Comparison of ENCODE assay signal across 8 mouse cellular contexts in the genomic region with DNA sequence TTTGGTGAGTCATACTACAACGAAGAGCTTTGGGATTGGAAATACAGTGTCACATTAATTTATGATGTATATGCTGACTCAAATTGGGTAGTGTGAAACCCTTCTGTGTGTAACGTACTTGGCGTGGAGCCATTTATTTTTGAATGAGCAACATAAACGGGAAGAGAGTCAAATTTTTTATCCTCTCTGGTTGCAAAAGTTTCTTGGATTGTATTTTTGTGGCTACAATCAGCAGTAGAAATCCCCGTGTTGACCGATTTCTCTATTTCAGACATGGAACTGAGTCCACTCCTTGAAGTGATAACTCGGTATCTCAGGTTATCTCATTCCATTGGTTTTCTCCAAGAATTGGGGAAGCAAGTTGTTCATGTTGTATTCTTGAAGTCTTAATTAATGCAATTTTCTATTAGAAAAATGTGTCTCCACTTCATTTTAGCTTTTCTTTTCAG. TPM values are rescaled to one million over a fixed set of nuclear protein-coding genes. Genes with fewer than 3 reads are reported as not detected.
DNase-seq lines count a peak whose midpoint lies in the region; ATAC-seq and TF ChIP-seq lines count a peak whose summit lies in the region.

No protein-coding gene starts in this region.

- in situ Hi-C loops in ES-E14 (cut with MboI; ENCODE audit: low sequenced_read_pairs in 2 of 2, unreplicated experiment in 2 of 2), result no loop called here

- no peaks in the 10 kb centered on the region for H3K9me3 ChIP-seq in ES-E14 (ENCODE audit: control insufficient read depth, insufficient read depth, low read depth, low read length)
- no peaks in the 10 kb centered on the region for H3K9me3 ChIP-seq in heart, postnatal 0 days (replicated peaks; ENCODE audit: control insufficient read depth, low read length)

- H3K27me3 ChIP-seq in heart, postnatal 0 days (ENCODE audit: control insufficient read depth, insufficient read depth, low read length), result no peaks in the 10 kb centered on the region

- no peak for ATAC-seq in heart, postnatal 0 days (ENCODE audit: insufficient read depth, low read depth)

- no peak for TF ChIP-seq CTCF in heart, postnatal 0 days (IDR thresholded peaks at IDR 0.05; ENCODE audit: low read depth)

- H3K4me1 ChIP-seq in ES-E14 (ENCODE audit: control insufficient read depth in 2 of 2, insufficient read depth in 2 of 2, low read length in 2 of 2, poor library complexity in 1 of 2), result peaks cover 5 to 17% of the 10 kb centered on the region in 2 experiments
- peaks cover 55% of the 10 kb centered on the region for H3K4me1 ChIP-seq in heart, postnatal 0 days (ENCODE audit: control insufficient read depth, insufficient read depth)

- no peak overlapping the region for H3K27ac ChIP-seq in ES-E14 (ENCODE audit: insufficient read depth, low read depth, low read length, poor library complexity, severe bottlenecking)
- peak overlapping the region; percentile 100 for H3K27ac ChIP-seq in heart, postnatal 0 days (ENCODE audit: low read depth)

- peak overlapping the region; percentile 80 to 91 for H3K4me3 ChIP-seq in ES-E14 (ENCODE audit: insufficient read depth in 1 of 2, low read depth in 1 of 2, low read length in 2 of 2, poor library complexity in 1 of 2, severe bottlenecking in 1 of 2)
- H3K4me3 ChIP-seq in heart, postnatal 0 days (ENCODE audit: low read depth, low read length), result peak overlapping the region; percentile 96

- H3K4me2 ChIP-seq in heart, postnatal 0 days (ENCODE audit: low read depth, low read length), result peak overlapping the region; percentile 62

- TF ChIP-seq EP300 in heart, postnatal 0 days (IDR thresholded peaks at IDR 0.05; ENCODE audit: low read depth), result no peak

- H3K36me3 ChIP-seq in ES-E14 (ENCODE audit: control insufficient read depth, insufficient read depth, low read length, poor library complexity, severe bottlenecking), result 0 out of 2 replicates have a peak, but pooled peaks cover 2% of the 10 kb centered on the region
- no peaks in the 10 kb centered on the region for H3K36me3 ChIP-seq in heart, postnatal 0 days (replicated peaks; ENCODE audit: control insufficient read depth, insufficient read depth, low read length)

- peak; percentile 18 for DNase-seq in heart, adult 11 months
- DNase-seq in heart, adult 8-10 months (ENCODE audit: low spot score), result no peak
- no peak for DNase-seq in ES-E14 (ENCODE audit: low read depth, low spot score)
- DNase-seq in heart, postnatal 0 days (ENCODE audit: low spot score), result peak; percentile 40
- DNase-seq in lung, postnatal 36 days, result peak; percentile 50
- no peak for DNase-seq in c-Kit-positive CD71-positive TER-119-positive erythroid progenitor cells, embryonic 14.5 days (ENCODE audit: low spot score)
- no peak for DNase-seq in cerebellum, postnatal 4 days (ENCODE audit: low spot score in 2 of 2)
- no peak for DNase-seq in right cerebral cortex, postnatal 4 days

- 2% methylated on average over 7 of the region's 7 CpGs for WGBS in heart, postnatal 0 days

- peak overlapping the region; percentile 98 for H3K9ac ChIP-seq in ES-E14 (ENCODE audit: insufficient read depth, low read depth, low read length, poor library complexity, severe bottlenecking)
- peak overlapping the region; percentile 100 for H3K9ac ChIP-seq in heart, postnatal 0 days (replicated peaks; ENCODE audit: low read depth, low read length)

TF ChIP-seq in ES-E14, 5 proteins besides CTCF, POLR2A, EP300 and RAD21:
- TF ChIP-seq CHD2 (IDR thresholded peaks at IDR 0.05; ENCODE audit: low read depth, low read length), result no peak
- no peak for TF ChIP-seq MAFK (IDR thresholded peaks at IDR 0.05; ENCODE audit: insufficient read depth, low read depth, low read length)
- no peak for TF ChIP-seq ZNF384 (IDR thresholded peaks at IDR 0.05; ENCODE audit: low read depth, low read length)
- TF ChIP-seq ZC3H11A (IDR thresholded peaks at IDR 0.05; ENCODE audit: borderline replicate concordance, low read depth, low read length), result no peak
- no peak for TF ChIP-seq HCFC1 (IDR thresholded peaks at IDR 0.05; ENCODE audit: borderline replicate concordance, insufficient read depth, low read length)

RNA-seq across cellular contexts. Expression of a gene that starts 1.3 kb away (rescaled TPM):
- total RNA-seq in heart, adult 8-10 months (2022), result 10 to 100 TPM; 53.3 to 55.1 (median 54.5) TPM
- total RNA-seq in ES-E14 (2012; rRNA removed), result 51.1 and 70.4 TPM in 2 replicates
- total RNA-seq in heart, postnatal 0 days (2014; rRNA removed; ENCODE audit: low replicate concordance), result 68.0 and 77.5 TPM in 2 replicates
- polyA plus RNA-seq in heart, postnatal 0 days (2015; fragmentation: Nextera tagmentation; extraction: Ambion mirVana), result 48.8 and 53.3 TPM in 2 replicates

RNA-seq across cellular contexts. Expression of a gene that starts 45.5 kb away (rescaled TPM):
- not detected for total RNA-seq in heart, adult 8-10 months (2022)
- total RNA-seq in ES-E14 (2012; rRNA removed), result not detected in 2 replicates
- total RNA-seq in heart, postnatal 0 days (2014; rRNA removed; ENCODE audit: low replicate concordance), result not detected in 2 replicates
- polyA plus RNA-seq in heart, postnatal 0 days (2015; fragmentation: Nextera tagmentation; extraction: Ambion mirVana), result not detected in 2 replicates

Comparison
In these comparisons a context has a peak if more than half of its experiments do, and no peak if none do; other contexts are left out.
1. DNase-seq: peak in heart, adult 11 months (single experiment), heart, postnatal 0 days (single experiment) and lung, postnatal 36 days (single experiment); none in heart, adult 8-10 months (single experiment), ES-E14 (single experiment), c-Kit-positive CD71-positive TER-119-positive erythroid progenitor cells, embryonic 14.5 days (single experiment), cerebellum, postnatal 4 days (0 of 2) and right cerebral cortex, postnatal 4 days (single experiment).